9 mouse cellular contexts compared by ENCODE assay signal in the genomic region with DNA sequence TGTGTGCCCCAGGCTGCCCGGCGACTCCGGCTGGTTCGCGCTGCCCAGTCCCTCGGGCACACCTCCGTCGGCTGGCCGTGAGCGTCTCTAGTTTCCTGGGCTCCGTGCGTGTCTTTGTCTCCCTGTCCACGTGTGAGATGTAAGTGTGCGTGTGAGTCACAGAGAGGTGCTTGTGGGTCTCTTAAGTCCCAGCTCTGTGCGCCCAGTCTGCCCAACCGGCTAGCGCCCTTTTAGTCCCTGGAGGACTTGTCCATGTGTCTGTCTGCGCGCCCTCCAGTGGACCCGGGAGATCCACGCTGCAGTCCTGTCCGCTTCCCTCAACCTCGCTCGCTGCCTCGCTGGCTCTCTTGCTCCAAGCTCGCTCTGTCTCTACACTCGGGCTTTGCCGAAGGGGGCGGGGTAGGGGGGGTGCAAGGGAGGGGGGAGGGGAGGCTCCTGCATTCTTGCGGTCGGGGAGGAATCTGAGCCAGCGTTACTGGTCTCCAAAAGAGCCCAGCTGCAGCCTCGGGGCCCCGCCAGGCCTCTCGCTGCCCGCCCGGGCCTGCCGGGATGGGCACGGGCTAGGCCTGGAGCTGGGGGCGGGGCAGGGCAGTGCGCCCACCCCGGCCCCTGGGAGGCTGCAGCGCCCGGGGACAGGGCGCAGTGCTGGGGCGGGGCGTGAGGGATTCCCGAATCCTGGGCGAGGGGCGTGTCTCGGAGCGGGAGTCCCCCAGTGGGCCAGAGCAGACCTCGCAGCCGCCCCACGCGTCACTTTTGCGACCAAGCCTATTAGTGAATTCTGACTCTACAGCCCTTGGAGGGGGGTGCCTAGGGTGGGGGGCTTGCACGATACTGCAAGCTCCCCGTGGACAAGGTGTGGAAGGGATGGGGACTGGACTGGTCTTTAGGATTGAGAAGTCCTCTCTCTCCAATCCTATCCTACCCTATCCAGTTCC. TPM values are rescaled to one million over a fixed set of nuclear protein-coding genes. Genes with fewer than 3 reads are reported as not detected.
A peak's percentile ranks its signal among the peaks of the same experiment; 100 is the strongest.
DNase-seq lines count a peak whose midpoint lies in the region; ATAC-seq and TF ChIP-seq lines count a peak whose summit lies in the region.
"Had no signal": no experiment of that assay in that cellular context is flagged by ENCODE, and none has a peak within 500 bp of the region (broad histone marks: within the 10 kb centered on the region; RNA-seq: fewer than 3 reads in every experiment).

No protein-coding gene starts in this region.

- peak overlapping the region; percentile 64 for H3K9ac ChIP-seq in kidney, embryonic 14.5 days (ENCODE audit: low read depth, low read length)
- H3K9ac ChIP-seq in lung, embryonic 14.5 days = peak overlapping the region; percentile 58
- peak overlapping the region; percentile 57 for H3K9ac ChIP-seq in neural tube, embryonic 15.5 days (replicated peaks)

- no peaks in the 10 kb centered on the region for H3K27me3 ChIP-seq in heart, embryonic 10.5 days (ENCODE audit: insufficient read depth, poor library complexity, severe bottlenecking)
- H3K27me3 ChIP-seq in kidney, embryonic 14.5 days (ENCODE audit: control insufficient read depth, insufficient read depth, low read length) = no peaks in the 10 kb centered on the region
- no peaks in the 10 kb centered on the region for H3K27me3 ChIP-seq in lung, embryonic 14.5 days (ENCODE audit: insufficient read depth, low read length)
- H3K27me3 ChIP-seq in neural tube, embryonic 15.5 days (replicated peaks) = no peaks in the 10 kb centered on the region

- peak; percentile 84 for ATAC-seq in kidney, embryonic 14.5 days (ENCODE audit: low FRiP score, low TSS enrichment)
- peak; percentile 89 for ATAC-seq in lung, embryonic 14.5 days (ENCODE audit: insufficient read depth)
- ATAC-seq in neural tube, embryonic 15.5 days (ENCODE audit: low FRiP score) = peak; percentile 68
- ATAC-seq in erythroid progenitor cell, adult 5-6 weeks (replicated peaks; ENCODE audit: low FRiP score, poor library complexity, severe bottlenecking) = no peak

- H3K9me3 ChIP-seq in heart, embryonic 10.5 days = no peaks in the 10 kb centered on the region
- no peaks in the 10 kb centered on the region for H3K9me3 ChIP-seq in kidney, embryonic 14.5 days (ENCODE audit: control insufficient read depth, low read length)
- no peaks in the 10 kb centered on the region for H3K9me3 ChIP-seq in lung, embryonic 14.5 days (ENCODE audit: low read depth, low read length)
- no peaks in the 10 kb centered on the region for H3K9me3 ChIP-seq in neural tube, embryonic 15.5 days (replicated peaks)

- DNase-seq in B cell, adult 2 months = peak; percentile 56
- peak; percentile 98 for DNase-seq in Muller cell, postnatal 12 days (ENCODE audit: inconsistent ontology term)
- DNase-seq in embryo, embryonic 11 days = peak; percentile 90
- peak; percentile 90 for DNase-seq in heart, embryonic 10.5 days (ENCODE audit: low spot score)
- peak; percentile 92 for DNase-seq in lung, embryonic 14.5 days

- under 1% methylated on average over 59 of the region's 59 CpGs for WGBS in heart, embryonic 10.5 days
- WGBS in kidney, embryonic 14.5 days = under 1% methylated on average over 58 of the region's 59 CpGs
- under 1% methylated on average over 59 of the region's 59 CpGs for WGBS in lung, embryonic 14.5 days
- WGBS in neural tube, embryonic 15.5 days = under 1% methylated on average over 53 of the region's 59 CpGs

- peak overlapping the region; percentile 62 for H3K4me3 ChIP-seq in heart, embryonic 10.5 days
- peak overlapping the region; percentile 46 for H3K4me3 ChIP-seq in kidney, embryonic 14.5 days (ENCODE audit: low read length)
- H3K4me3 ChIP-seq in lung, embryonic 14.5 days (ENCODE audit: low read depth, low read length) = peak overlapping the region; percentile 43
- H3K4me3 ChIP-seq in neural tube, embryonic 15.5 days (replicated peaks) = peak overlapping the region; percentile 41

- peak; percentile 65 for TF ChIP-seq CTCF in lung, embryonic 14.5 days (IDR thresholded peaks at IDR 0.05; ENCODE audit: low read depth)

- peak overlapping the region; percentile 80 for H3K4me2 ChIP-seq in kidney, embryonic 14.5 days (replicated peaks; ENCODE audit: low read depth, low read length)
- H3K4me2 ChIP-seq in lung, embryonic 14.5 days = peak overlapping the region; percentile 90
- peak overlapping the region; percentile 91 for H3K4me2 ChIP-seq in neural tube, embryonic 15.5 days

- H3K4me1 ChIP-seq in heart, embryonic 10.5 days = peaks cover 86% of the 10 kb centered on the region
- H3K4me1 ChIP-seq in kidney, embryonic 14.5 days (ENCODE audit: control insufficient read depth, insufficient read depth, low read length) = peaks cover 71% of the 10 kb centered on the region
- peaks cover 57% of the 10 kb centered on the region for H3K4me1 ChIP-seq in lung, embryonic 14.5 days (ENCODE audit: insufficient read depth)
- peaks cover 87% of the 10 kb centered on the region for H3K4me1 ChIP-seq in neural tube, embryonic 15.5 days

- H3K36me3 ChIP-seq in heart, embryonic 10.5 days = peaks cover 16% of the 10 kb centered on the region; the same call in 1 of the 2 replicates
- peaks cover 26% of the 10 kb centered on the region for H3K36me3 ChIP-seq in kidney, embryonic 14.5 days (ENCODE audit: control insufficient read depth, insufficient read depth, low read length)
- peaks cover 27% of the 10 kb centered on the region for H3K36me3 ChIP-seq in lung, embryonic 14.5 days (ENCODE audit: insufficient read depth)
- H3K36me3 ChIP-seq in neural tube, embryonic 15.5 days = peaks cover 9% of the 10 kb centered on the region

- H3K27ac ChIP-seq in heart, embryonic 10.5 days = peak overlapping the region; percentile 92
- peak overlapping the region; percentile 94 for H3K27ac ChIP-seq in kidney, embryonic 14.5 days (ENCODE audit: low read depth, low read length)
- H3K27ac ChIP-seq in lung, embryonic 14.5 days (ENCODE audit: low read depth) = peak overlapping the region; percentile 99
- H3K27ac ChIP-seq in neural tube, embryonic 15.5 days (replicated peaks) = peak overlapping the region; percentile 89

RNA-seq across cellular contexts. Expression of a gene that starts 16.1 kb away (rescaled TPM):
- 7.6 and 9.6 TPM in 2 replicates for polyA plus RNA-seq in heart, embryonic 10.5 days (2016; fragmentation: Nextera tagmentation; extraction: Ambion mirVana)
- 14.5 and 14.6 TPM in 2 replicates for polyA plus RNA-seq in kidney, embryonic 14.5 days (2014; fragmentation: Nextera tagmentation; extraction: Ambion mirVana)
- 16.3 and 17.3 TPM in 2 replicates for polyA plus RNA-seq in lung, embryonic 14.5 days (2014; fragmentation: Nextera tagmentation; extraction: Ambion mirVana)
- polyA plus RNA-seq in neural tube, embryonic 15.5 days (2015; fragmentation: Nextera tagmentation; extraction: Ambion mirVana) = 9.7 and 11.5 TPM in 2 replicates
- total RNA-seq in erythroid progenitor cell, adult 5-6 weeks (2015; ENCODE audit: low replicate concordance) = 0.36 and 2.5 TPM in 2 replicates
- 1.2 and 1.7 TPM in 2 replicates for total RNA-seq in erythroid progenitor cell, adult 5-6 weeks (2017; ENCODE audit: low replicate concordance)

RNA-seq across cellular contexts. Expression of a gene that starts 43.9 kb away (rescaled TPM):
- 0.26 TPM in 1 of 2 replicates, not detected in the other for polyA plus RNA-seq in heart, embryonic 10.5 days (2016; fragmentation: Nextera tagmentation; extraction: Ambion mirVana)
- 0.30 and 0.39 TPM in 2 replicates for polyA plus RNA-seq in kidney, embryonic 14.5 days (2014; fragmentation: Nextera tagmentation; extraction: Ambion mirVana)
- polyA plus RNA-seq in lung, embryonic 14.5 days (2014; fragmentation: Nextera tagmentation; extraction: Ambion mirVana) = 0.39 and 0.53 TPM in 2 replicates
- polyA plus RNA-seq in neural tube, embryonic 15.5 days (2015; fragmentation: Nextera tagmentation; extraction: Ambion mirVana) = 0.73 TPM in 1 of 2 replicates, not detected in the other
- not detected in 2 replicates for total RNA-seq in erythroid progenitor cell, adult 5-6 weeks (2015; ENCODE audit: low replicate concordance)
- not detected in 2 replicates for total RNA-seq in erythroid progenitor cell, adult 5-6 weeks (2017; ENCODE audit: low replicate concordance)

RNA-seq across cellular contexts. Expression of a gene that starts 57.8 kb away (rescaled TPM):
- not detected in 2 replicates for polyA plus RNA-seq in heart, embryonic 10.5 days (2016; fragmentation: Nextera tagmentation; extraction: Ambion mirVana)
- not detected in 2 replicates for polyA plus RNA-seq in kidney, embryonic 14.5 days (2014; fragmentation: Nextera tagmentation; extraction: Ambion mirVana)
- polyA plus RNA-seq in lung, embryonic 14.5 days (2014; fragmentation: Nextera tagmentation; extraction: Ambion mirVana) = not detected in 2 replicates
- polyA plus RNA-seq in neural tube, embryonic 15.5 days (2015; fragmentation: Nextera tagmentation; extraction: Ambion mirVana) = 0.09 TPM in 1 of 2 replicates, not detected in the other
- total RNA-seq in erythroid progenitor cell, adult 5-6 weeks (2015; ENCODE audit: low replicate concordance) = not detected in 2 replicates
- total RNA-seq in erythroid progenitor cell, adult 5-6 weeks (2017; ENCODE audit: low replicate concordance) = not detected in 2 replicates
- total RNA-seq: gastrocnemius, adult 8-10 months had no signal
